Mouse (Mus musculus): Measurements from ENCODE around the gene Nfix.

GRCm38 (mm10) chr8:84840248-84840999 lies 40.3 kb upstream of the Nfix start, which contains the start of gene Rad23a:
- TF ChIP-seq POLR2A (IDR thresholded peaks at IDR 0.05; ENCODE audit: insufficient read length, low read depth): peak; percentile 94
- TF ChIP-seq POLR2AphosphoS2 (IDR thresholded peaks at IDR 0.05; ENCODE audit: insufficient read length, low read depth): peak; percentile 99
- TF ChIP-seq CEBPB (IDR thresholded peaks at IDR 0.05; ENCODE audit: insufficient read depth, poor library complexity, severe bottlenecking): no peak
- TF ChIP-seq MYOG (IDR thresholded peaks at IDR 0.05; ENCODE audit: control insufficient read depth in 1 of 3, insufficient read depth in 1 of 3, insufficient read length in 2 of 3, low read depth in 2 of 3): peak in 2 of 3 experiments; percentile 62 to 63
- TF ChIP-seq TCF12 (IDR thresholded peaks at IDR 0.05; ENCODE audit: insufficient read depth, poor library complexity, severe bottlenecking): no peak
- peak in 1 of 3 experiments; percentile 28 for TF ChIP-seq MYOD1 (IDR thresholded peaks at IDR 0.05; ENCODE audit: control insufficient read depth in 1 of 3, insufficient read length in 2 of 3, low read depth in 2 of 3)
- peak; percentile 23 for TF ChIP-seq E2F4 (IDR thresholded peaks at IDR 0.05; ENCODE audit: insufficient read depth)

Data from myocyte (in vitro differentiated cells).